Mouse (Mus musculus): ENCODE measurements at regions not wholly inside any gene's neighbourhood (a gene's known extent, or its start where the extent isn't known, plus 50 kb on each side); places are given as distances from the start of the nearest gene placed in this dataset.

DNA sequence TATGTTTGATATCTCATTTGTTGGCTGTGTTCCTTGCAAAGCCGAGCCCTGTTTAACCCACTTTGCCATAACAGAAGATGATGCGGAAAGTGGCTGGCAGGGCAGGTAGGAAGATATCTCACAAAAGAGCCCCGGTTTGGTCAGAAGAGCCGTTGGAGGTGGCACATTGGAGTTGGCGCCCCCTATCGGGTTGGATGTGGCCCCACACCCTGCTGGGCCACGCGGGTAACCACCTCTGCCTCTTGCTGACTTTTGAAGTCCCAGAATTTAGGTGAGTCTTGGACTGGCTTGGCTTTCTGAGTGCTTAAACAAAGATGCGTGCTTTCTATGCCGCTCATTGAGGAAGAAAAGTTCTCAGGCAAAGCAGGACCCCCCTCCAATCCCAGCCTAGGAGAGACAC lies 56.1 kb downstream of the Gm4791 start:
- DNase-seq (ENCODE audit: low read depth), result no peak

DNA sequence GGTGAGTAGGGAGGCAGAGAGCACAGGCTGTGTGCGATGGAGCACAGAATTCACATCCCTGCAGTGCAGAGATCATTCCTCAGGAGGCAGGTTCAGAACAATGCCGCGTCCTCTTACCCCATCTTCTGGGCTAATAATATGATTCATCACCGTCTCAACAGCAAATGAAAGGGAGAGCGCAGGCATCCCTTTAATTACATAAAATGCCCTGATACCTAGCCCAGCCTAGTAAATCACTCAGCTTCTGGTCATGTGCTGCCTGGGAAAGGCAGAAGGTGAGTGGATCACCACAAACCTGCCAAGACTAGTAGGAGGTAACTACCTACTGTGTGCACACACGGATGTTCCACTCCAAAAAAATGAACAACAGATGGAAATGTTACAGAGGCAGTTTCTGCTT lies 57.0 kb downstream of the Gm4791 start:
- no peak for DNase-seq (ENCODE audit: low read depth)

DNA sequence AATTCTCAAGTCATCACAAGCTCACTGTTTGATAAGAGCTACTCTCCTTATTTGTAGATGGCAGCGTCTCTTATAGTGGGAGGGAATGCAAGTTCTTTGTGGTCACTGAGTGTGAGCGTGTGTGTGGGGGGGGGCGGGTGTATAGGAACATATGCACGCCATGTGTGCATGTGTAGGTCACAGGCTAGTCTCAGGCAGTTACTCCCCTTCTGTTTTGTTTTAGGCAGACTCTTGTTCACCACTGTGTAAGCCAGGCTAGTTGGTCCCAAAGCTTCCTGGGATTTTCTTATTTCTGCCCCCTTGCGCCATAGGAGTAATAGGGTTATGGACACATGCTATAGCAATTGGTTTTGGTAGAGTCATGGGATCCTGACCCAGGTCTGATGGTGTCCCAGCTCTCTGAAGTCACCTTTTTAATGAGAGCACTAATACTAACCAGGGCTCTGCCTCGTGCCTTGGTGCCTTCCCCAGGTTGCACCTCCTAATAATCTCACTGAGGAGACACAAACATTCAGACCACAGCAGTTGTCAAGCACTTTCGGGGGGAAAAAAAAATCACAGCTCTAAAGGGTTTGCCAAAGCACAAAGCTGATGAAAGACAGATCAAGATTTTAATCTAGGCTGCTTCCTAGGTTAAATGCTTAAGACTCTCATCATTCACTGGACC lies 60.9 kb downstream of the Gm4791 start:
- no peak for DNase-seq (ENCODE audit: low read depth)

DNA sequence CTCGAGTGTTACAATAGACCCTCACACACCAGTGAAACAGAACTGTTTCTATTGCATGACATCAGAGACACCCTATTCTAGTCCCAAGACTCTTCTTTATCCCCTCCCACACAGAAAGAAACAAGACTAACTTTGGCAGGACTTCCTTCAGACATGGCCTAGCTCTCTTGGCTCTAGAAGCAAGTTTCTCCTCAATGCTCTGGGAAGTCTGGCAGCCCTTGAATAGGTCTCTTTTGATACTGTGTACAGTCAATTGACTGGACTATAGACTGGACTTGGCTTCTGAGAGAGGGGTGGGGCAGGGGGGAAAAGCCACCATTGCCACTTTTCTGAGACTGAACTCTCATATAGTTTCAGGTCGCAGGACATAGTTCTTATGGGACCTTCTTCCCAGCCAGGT lies 62.2 kb downstream of the Gm4791 start:
- no peak for DNase-seq (ENCODE audit: low read depth)

DNA sequence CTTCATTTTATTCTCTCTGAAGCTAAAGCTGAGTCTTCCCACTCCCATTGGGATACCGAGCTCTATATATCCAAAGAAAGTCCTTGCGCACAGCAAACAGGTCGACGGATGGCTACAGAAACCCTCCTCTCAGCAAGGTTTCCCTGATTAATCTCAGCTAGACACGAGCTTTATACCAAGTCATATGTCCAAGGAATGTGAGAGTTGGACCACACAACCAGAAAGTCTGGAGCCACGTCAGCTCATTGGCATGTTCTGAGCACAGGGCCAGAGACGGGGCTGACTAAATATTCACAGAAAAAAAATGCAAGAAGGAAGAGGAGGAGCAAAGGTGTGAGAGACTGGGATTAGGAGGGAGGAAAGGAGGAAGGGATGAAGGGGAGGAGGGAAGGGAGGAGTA lies 64.0 kb downstream of the Gm4791 start:
- no peak for DNase-seq (ENCODE audit: low read depth)

DNA sequence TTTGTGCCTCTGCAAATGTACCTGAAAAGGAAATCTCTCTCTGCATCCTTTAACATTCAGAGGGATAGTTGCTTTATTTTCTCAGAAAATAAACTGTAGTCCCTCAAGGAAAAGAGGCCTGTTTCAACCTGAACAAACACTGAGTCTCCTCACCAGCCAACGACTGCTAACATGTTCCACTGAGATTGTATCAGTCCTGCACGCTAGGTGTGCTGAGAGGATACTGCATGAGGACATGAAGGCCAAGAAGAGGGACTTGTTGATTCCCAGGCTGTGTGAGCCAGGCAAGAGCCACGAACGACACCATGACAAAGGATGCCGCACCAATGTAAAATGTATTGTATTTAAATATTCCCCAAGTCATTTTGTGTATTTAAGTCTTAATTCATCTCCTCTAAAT lies 65.2 kb downstream of the Gm4791 start:
- DNase-seq (ENCODE audit: low read depth), result no peak

DNA sequence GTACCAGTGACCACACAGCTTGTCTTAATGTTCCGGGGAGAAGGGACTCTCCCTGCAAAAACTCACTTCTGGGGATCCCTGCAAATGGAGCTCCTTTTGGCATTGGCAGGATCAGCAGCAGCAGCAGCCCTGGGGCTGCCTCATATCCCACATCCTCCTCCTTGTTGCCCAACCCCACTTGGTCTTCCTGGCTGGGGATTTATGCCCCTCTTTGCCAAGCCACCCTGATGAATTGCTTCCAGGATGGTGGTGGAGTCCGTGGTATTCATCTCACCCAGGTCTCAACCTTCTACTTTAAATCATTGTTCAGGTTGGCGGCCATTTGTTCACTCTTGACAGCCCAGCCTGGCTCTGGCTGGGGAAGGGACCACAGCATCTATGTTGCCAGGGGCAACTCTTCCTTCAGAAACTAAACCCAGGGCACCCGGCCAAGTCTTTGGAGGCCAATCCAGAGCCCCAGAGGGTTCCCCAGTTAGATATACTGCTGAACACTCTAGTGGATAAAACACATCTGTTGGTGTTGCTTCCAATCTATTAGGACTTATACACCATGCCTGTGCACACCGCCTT lies 66.0 kb downstream of the Gm4791 start:
- no peak for DNase-seq (ENCODE audit: low read depth)

DNA sequence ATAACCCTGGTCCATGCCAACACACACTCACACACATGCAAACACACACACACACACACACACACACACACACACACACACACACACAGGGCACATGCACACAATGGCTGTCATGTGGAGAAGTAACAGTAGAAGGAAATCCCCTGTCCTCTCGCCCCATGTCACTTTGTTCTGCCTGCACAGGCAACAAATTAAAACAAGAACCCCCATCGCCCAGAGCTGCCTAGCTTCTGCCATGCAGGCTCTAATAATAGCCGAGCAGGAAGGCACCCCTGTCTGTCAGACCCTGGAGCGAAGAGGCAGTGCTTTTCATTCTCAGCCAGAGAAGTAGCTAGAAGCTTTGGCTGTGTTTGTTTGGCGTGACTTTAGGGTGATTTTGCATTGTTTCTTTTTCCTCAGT lies 70.9 kb downstream of the Gm4791 start:
- DNase-seq (ENCODE audit: low read depth), result no peak

DNA sequence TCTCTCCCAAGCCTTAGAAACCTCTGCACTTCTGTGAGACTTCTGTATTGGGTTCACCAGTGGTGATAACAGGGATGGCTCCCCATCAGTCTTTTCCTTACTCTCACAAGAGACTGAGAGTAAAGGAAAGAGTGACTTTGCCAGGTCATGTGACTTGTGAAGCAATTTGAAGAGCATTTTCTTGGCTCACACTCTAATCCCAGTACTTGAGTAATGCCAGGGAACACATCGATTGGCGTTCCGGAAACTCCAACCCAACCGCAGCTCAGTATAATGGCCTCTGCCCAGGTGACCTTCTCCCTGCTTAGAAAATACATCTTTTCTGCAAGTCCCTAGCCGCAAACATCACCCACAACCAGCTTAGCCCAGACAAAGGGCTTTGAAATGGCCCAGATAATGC lies 72.4 kb downstream of the Gm4791 start:
- DNase-seq (ENCODE audit: low read depth), result no peak

DNA sequence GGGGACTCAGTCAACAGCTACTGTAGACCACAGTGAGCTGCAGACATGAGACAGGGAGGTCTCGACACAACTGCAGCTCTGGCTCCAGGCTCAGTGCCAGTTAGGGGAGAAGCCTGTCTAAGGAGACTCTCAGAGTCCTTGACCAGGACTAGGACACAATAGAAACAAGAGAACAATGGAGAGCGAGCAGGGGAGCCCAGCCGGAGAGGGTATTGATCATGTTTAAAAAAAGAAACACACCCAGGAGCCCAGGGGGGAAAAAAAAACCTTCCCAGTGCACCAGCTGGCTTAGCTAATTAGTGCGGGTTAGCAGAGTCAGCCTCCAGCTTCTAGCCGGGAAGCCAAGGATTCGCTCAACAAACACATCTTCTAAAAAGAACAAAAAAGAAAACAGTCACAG lies 78.4 kb downstream of the Gm4791 start:
- DNase-seq (ENCODE audit: low read depth), result no peak

DNA sequence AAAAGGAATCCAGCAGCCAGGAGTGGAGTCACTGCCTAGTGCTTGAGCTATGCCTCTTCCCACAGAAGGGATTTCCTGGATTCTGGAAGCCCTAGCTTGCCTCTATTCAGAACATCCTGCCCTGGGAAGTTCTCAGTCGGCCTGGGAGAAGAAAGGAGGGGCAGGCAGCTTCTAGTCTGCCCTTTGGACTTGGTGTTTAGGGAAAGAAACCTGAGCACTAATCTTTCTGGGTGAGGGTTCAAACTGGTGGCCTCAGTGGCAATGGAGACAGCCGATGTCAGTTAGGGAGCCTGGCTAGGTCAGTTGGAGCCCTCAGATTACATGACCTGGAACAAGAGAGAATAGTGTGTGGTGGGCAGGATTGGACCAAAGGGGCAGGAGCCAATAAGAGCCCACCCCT lies 78.9 kb downstream of the Gm4791 start:
- DNase-seq (ENCODE audit: low read depth), result no peak

DNA sequence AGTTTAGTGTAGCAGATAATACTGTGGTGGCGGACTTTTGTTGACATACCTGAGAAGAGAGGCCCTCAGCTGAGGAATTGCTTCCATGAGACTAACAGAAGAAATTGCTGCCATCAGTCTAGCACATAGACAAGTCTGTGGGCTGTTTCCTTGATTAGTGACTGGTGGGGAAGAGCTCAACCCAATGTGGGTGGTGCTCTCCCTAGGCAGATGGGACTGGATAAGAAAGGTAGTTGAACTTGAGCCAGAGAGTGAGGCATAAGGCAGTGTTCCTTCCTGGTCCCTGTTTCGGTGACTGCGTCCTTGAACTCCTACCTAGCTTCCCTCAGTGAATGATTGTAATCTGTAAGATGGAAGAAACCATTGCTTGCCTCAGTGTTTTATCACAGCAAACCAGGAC lies 79.4 kb downstream of the Gm4791 start:
- DNase-seq (ENCODE audit: low read depth), result no peak

DNA sequence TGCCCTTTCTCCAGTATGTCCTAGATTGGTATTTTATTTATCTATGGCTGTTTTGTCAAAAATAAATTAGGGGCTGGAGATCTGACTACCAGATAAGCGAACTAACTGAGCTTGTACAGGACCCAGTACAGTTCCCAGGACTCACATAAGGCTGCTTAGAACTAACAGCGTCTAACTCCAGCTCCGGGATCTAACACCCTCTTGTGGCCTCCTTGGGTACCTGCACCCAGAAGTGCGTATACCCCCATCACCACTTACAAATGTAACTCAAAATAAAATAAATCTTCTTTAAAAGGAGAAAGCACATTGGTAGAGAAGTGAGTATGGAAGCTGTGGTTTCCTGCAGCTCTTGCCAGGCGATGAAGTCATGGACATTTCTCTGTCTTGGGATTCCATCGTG lies 82.9 kb downstream of the Gm4791 start:
- DNase-seq (ENCODE audit: low read depth), result no peak

DNA sequence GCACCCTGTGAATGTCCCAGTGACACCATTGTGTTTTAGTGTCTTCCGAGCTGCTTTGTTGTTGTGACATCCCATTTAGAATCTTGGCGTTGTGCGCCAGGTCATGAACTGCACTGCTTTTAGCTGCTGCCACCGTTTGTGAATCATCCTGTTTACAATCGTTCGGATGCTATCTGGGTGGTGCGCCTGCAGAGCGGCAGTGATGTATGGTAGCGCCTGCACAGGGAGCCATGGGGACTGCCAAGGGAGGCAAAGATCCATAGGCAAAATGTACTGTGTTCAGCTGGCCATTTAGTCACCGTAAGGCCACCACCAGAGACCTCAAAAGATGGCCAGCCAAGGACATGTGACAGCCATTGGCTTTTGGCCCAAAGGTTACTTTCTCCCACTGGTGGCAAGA lies 93.3 kb downstream of the Gm4791 start:
- DNase-seq (ENCODE audit: low read depth), result no peak

DNA sequence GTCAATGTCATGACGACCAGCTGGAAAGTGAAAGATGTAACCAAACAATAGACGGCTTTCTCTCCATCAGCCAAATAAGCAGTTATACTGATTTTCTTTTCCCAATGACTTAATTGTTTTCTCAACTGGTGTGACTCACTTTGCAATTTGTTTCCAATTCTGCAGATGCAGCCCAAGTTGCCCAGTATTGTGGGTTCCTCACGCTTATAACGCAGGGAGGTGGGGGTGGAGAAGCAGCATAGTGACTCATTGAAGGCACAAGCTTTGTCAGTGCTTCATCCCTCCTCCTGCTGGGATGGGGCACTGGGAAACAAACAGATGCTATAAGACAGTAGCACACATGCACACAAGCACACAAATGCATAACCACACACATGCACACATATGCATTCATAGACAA lies 97.1 kb downstream of the Gm4791 start:
- DNase-seq (ENCODE audit: low read depth), result no peak

DNA sequence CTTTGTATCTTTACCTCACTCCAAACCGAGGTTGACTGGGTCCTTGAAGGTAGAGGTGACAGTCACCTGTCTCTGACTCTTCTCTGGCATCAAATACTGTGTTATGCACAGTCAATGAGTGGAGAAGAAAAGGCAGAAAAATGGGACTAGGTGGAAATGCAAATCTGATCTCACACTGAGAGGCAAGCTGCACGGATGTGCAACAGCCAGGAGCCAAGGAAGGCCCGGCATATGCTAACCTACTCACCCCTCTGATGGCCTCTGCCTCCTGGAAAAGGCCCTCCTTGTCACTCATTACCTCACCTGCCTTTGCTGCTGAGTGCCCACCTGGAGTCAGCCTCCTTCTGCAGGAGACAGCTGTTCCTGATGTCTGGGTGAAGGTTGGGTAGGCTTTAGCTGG lies 104.8 kb downstream of the Gm4791 start:
- no peak for DNase-seq (ENCODE audit: low read depth)

DNA sequence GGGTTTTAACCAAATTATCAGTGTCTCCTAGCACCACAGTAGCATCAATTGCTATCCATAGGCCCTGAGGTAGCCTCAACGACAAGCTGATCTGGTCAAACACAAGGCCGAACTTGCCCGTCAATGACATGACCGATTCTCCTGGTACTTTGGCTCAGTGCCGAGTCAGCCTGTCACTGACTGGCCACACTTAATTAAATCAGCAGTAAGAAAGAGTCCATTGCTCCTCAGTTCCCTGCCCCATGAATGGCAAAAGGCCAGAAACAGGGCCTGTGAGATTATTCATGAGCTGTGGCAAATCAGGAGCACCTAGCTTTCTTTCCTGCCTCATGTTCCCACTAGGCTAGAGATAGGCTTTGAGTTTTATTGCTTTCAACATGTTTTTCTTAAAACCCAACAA lies 105.4 kb downstream of the Gm4791 start:
- no peak for DNase-seq (ENCODE audit: low read depth)

DNA sequence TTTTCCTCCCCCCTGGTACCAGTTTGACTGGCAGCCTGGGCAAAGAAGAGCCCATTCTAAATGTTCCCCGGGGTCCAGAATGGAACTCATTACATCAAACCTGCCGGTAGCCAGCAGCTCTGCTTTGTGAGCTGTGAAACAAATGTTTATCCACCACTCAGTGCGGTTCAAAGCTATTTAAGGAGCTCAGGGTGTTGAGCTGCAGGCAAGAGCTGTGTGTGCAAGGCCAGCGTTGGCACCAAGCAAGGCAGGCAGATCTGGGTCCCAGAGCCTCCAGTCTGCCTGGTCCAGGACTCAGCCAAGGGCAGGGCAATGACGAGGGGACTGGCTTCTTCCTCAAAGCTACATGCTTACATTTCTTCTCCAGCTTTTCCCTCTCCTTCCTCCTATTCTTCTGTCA lies 109.6 kb downstream of the Gm4791 start:
- DNase-seq (ENCODE audit: low read depth), result no peak

DNA sequence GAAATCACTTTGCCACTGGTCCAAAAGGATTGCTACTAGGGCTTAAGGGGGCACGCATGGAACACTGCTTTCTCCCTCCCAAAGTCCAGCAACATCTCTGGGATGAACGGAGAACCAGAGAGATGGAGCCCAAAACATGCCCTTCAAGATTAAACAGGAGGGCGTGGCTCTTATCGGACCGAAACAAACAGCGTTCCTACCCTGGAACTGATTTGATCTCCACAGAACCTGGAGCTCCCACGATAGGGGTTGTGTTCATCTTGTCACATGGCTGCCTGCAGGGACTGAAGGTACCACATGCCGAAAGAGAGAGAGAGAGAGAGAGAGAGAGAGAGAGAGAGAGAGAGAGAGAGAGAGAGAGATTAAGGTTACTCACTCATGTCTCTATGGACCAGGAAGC lies 120.7 kb downstream of the Gm4791 start:
- no peak for DNase-seq (ENCODE audit: low read depth)

DNA sequence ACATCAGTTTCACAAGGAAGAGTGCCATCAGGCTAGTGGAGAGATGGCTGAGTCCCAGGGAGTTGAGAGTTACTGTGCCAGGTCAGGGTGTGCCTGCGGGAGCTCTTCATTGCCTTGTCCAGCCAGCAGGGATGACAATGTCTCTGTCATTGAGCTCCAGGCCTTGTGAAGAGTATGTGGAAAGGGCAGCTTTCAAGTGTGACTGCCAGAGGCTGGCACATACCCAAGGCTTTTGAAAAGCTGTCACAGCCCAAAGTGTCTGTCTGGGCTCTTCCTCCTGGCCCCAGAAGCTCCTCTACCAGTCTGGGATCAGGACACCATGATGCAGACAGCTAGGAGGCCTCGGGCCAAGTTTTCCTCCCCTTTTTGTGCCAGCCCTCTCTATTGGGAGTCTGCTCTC lies 124.6 kb downstream of the Gm4791 start:
- DNase-seq (ENCODE audit: low read depth), result no peak

DNA sequence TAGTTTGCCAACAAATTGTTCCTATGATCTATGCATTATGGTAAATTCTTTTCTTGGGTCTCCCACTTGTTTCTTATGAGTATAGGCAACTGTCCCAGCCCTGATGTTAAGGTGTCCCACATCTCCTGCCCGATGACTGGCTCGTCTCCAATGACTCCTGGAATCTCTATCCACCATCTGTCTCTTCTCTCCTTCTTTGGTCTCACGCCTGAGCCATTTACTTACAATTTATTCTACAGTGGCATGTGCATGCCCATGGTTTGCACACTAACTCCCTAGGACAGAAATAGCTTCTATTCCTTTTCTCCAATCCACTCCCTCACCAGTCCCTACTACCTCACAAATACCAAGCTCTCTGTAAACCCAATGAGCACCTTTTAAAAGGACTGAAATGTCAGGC lies 127.0 kb downstream of the Gm4791 start:
- no peak for DNase-seq (ENCODE audit: low read depth)

DNA sequence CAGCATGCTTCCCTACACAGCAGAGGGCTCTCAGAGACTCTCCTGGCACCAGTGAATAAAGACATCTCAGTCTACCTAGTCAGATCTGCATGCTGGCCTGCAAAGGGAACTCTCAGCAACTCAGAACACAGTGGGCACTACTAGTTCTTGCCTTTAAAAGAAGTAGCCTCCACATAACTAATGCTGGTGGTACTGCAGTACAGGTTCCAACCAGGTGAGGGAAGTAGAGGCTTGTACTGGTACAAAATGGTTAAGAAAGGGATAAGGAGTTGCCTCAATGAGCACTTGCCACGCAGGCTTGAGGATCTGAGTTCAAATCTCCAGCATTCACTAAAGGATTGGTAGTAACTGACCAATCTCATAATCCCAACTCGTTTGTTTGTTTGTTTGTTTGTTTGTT lies 127.7 kb downstream of the Gm4791 start:
- no peak for DNase-seq (ENCODE audit: low read depth)

DNA sequence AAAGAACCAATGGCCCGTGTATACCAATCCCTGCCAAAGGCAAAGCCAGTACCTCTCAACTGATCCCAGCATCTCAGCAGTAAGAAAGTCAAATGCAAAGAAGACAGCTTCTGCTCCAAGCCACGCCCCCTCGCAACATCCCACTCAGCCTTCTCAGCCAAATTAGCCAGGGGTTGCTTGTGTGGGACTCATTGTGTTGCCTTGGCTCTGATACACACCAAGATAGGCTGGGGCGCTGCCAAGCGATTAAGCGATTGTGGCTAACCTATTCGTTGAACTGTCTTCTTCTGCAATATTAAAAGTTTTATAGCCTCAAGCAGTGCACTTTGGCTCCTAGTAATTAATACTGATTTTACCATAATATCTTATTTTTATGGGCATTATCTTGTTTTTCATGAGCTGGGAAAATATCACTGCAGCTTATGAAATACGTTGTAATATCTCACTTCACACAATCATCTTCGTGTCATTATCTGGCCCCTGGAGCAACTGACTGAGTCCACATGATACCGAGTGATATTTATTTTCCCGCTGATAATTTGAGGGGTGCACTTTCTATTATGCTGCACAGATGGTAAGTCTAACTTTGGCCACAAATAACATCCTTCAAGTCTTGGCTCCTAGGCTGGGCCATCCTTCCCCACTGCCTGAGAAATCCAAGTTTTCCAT lies 129.3 kb downstream of the Gm4791 start:
- DNase-seq (ENCODE audit: low read depth), result no peak

DNA sequence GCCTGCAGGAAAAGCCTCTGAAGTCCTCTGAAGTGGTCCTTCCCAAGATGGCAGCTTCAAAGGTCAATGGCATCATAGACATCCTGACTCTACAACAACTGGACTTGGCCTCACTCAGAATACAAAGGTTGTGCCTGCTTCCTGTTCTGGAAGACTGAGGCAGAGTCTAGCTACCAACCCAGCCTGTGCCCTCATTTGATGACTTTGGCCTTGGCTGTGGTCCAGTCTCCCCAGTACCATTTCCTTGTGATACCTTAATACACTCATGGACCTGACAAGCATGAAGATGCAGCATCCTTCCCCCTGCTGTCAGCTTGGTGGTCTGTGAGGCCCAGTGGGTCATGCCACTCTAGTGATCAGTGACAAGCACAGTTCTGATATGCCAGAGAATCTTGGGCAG lies 130.6 kb downstream of the Gm4791 start:
- no peak for DNase-seq (ENCODE audit: low read depth)

Data from c-Kit-positive CD71-negative TER-119-negative erythroid progenitor cells, embryonic 14.5 days (primary cell).